Mouse (Mus musculus) kidney, adult 11 months (tissue): Measurements from ENCODE around the gene Adora2a.
A peak's percentile ranks its signal among the peaks of the same experiment; 100 is the strongest.
"Not testable (repeated sequence)": the region's sequence is repeated elsewhere in the genome, so short reads cannot be mapped to it uniquely, and the experiment has no call there.

Experiments
- DNase-seq: peaks from one replicate; pipeline ENCODE4 v3.0.0; 2022

The Adora2a gene

GRCm38 (mm10) chr10:75352541-75352940, 35.9 kb downstream of the Adora2a start:
- no peak for DNase-seq

- not testable (repeated sequence) for DNase-seq
These were observed 37.2 kb downstream of the Adora2a start for GRCm38 (mm10) chr10:75353838-75354241.

- DNase-seq: no peak
These were observed 38.7 kb downstream of the Adora2a start for GRCm38 (mm10) chr10:75355341-75355740.

GRCm38 (mm10) chr10:75364214-75364690, 47.6 kb downstream of the Adora2a start:
- DNase-seq: peak; percentile 43

GRCm38 (mm10) chr10:75364796-75365195, 48.1 kb downstream of the Adora2a start:
- no peak for DNase-seq

GRCm38 (mm10) chr10:75365231-75365633, 48.6 kb downstream of the Adora2a start:
- no peak for DNase-seq

- peak; percentile 15 for DNase-seq
These were observed 57.1 kb downstream of the Adora2a start for GRCm38 (mm10) chr10:75373655-75374351.

GRCm38 (mm10) chr10:75378688-75379087, 62.0 kb downstream of the Adora2a start:
- DNase-seq: no peak
